Mouse (Mus musculus) erythroblast, embryonic 14.5 days (primary cell): ENCODE measurements around the gene Gstt2.

Experiments used
- GATA1 ChIP-seq: IDR thresholded peaks from 2 replicates; pipeline ENCODE4 v1.6.1; 2012; ENCODE audit warnings: low read length, inconsistent platforms, mixed read lengths
- TAL1 ChIP-seq: IDR thresholded peaks from 3 replicates; pipeline ENCODE4 v1.6.1; 2012; ENCODE audit warnings: low read length, inconsistent platforms, mixed read lengths

GRCm38 (mm10) chr10:75880351-75880750 is 43.1 kb upstream of the Gstt2 start:
- TF ChIP-seq TAL1 (no peak), GATA1 (no peak)
